Mouse (Mus musculus): ENCODE results near the gene Olfr137.

Olfr137 gene

DNA sequence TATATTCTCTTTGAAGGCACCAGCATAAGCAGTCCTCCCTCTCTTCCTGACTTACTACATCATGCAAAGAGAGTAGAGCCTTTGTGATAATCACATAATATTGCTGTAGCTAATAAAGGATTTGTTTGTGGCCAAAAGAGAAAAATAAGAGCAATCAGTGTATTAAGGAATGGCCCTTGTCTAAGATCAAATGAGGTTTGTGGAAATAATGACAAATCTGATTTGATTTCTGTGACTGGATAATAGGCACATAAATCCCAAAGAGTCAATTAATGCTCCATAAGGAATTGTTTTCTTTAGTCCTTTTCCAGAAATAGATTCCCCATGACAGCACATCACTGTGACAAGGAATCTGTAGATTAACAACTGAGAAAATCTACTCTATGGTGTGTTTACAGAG is at the start of gene Olfr137:
TSS of gene Olfr137 (minus strand) at position 101 of the 400 bp plus-strand sequence.
- ATAC-seq (ENCODE audit: insufficient number of reproducible peaks, low FRiP score, low TSS enrichment) = no peak

- no peak for ATAC-seq (ENCODE audit: insufficient number of reproducible peaks, low FRiP score, low TSS enrichment)
Observed at GRCm38 (mm10) chr17:38329531-38329930, 22.2 kb upstream of the Olfr137 start, which contains the start of gene Olfr136. Gene Olfr136, plus strand, starts transcription at chr17:38329831.

DNA sequence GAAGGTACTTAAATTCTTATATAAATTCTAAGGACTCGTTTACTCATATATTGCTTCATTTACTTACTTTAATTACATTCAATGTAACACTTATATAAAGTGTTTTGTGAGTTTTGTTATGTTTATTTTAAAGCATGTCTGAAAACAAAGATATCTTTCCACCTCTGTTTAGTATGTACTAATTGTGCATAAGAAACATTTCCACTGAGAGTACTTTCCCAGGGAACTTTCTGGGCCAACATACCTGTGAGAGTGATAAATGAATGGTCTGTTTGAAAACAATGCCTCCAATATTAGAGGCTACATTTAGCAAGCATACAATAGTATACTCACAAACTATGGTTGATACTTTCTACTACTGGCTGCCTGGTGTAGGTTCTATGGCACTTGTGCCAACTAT is 46.6 kb downstream of the Olfr137 start, which contains the start of gene Olfr138:
TSS of gene Olfr138 (plus strand) at position 301 of the 400 bp plus-strand sequence.
- no peak for ATAC-seq (ENCODE audit: insufficient number of reproducible peaks, low FRiP score, low TSS enrichment)

All from cerebellum, adult (tissue).